In the genomic region with DNA sequence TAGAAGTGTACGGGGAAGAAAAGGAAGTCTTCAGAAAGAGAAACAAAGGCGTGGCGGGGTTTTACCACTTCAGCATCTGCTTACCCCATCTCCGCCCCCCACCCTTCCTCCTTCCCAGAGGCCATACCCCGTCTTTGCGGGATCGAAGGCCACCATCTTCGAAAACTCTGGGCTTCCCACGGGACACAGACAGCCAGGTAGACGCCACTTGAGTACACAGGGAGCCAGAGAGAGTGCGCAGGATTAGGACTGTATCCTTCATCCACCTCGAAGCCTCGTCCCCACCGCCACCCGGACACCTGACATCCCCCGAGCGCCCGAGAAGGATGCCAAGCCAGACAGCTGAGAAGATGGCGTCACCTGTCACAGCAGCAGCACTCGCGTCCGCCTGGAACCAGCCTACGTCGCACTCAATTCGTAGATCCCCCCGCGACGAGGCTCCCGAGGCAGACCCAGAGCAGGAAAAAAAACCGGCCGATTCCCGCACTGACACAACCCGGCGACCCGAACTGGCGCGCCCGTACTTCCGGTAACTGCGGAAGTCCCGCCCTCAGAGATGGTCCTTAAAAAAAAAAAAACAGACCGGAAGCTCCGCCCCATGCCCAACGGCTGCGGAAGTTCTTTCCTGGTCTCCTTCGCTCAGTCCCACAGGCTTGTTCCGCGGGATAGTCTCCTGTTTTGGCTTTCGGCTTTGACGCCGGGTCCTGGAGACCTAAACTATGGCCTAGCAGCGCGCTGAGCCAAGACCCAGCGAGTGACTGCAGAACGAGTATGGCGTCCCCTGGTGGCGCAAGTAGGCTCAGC, we compare ENCODE assay signal across 8 mouse cellular contexts. TPM values are rescaled to one million over a fixed set of nuclear protein-coding genes. Genes with fewer than 3 reads are reported as not detected.
DNase-seq lines count a peak whose midpoint lies in the region; ATAC-seq and TF ChIP-seq lines count a peak whose summit lies in the region.

No protein-coding gene starts in this region.

- in situ Hi-C loops in ES-E14 (cut with MboI; ENCODE audit: low sequenced_read_pairs in 2 of 2, unreplicated experiment in 2 of 2): no loop called here

- H3K36me3 ChIP-seq in ES-E14 (ENCODE audit: control insufficient read depth, insufficient read depth, low read length, poor library complexity, severe bottlenecking): peaks cover 2% of the 10 kb centered on the region; the same call in 1 of the 2 replicates
- no peaks in the 10 kb centered on the region for H3K36me3 ChIP-seq in forebrain, embryonic 16.5 days (ENCODE audit: control insufficient read depth, insufficient read depth)
- no peaks in the 10 kb centered on the region for H3K36me3 ChIP-seq in lung, embryonic 15.5 days

- no peaks in the 10 kb centered on the region for H3K9me3 ChIP-seq in ES-E14 (ENCODE audit: control insufficient read depth, insufficient read depth, low read depth, low read length)
- H3K9me3 ChIP-seq in forebrain, embryonic 16.5 days (ENCODE audit: control insufficient read depth, low read length): no peaks in the 10 kb centered on the region
- H3K9me3 ChIP-seq in lung, embryonic 15.5 days: no peaks in the 10 kb centered on the region

- ATAC-seq in forebrain, embryonic 16.5 days: peak; percentile 91
- peak; percentile 96 for ATAC-seq in lung, embryonic 15.5 days (ENCODE audit: borderline replicate concordance, extremely low read depth, low FRiP score, low TSS enrichment)

- H3K27ac ChIP-seq in ES-E14 (ENCODE audit: insufficient read depth, low read depth, low read length, poor library complexity, severe bottlenecking): peak overlapping the region; percentile 91
- peak overlapping the region; percentile 97 for H3K27ac ChIP-seq in forebrain, embryonic 16.5 days (ENCODE audit: low read length)
- H3K27ac ChIP-seq in lung, embryonic 15.5 days: peak overlapping the region; percentile 99

- H3K9ac ChIP-seq in ES-E14 (ENCODE audit: insufficient read depth, low read depth, low read length, poor library complexity, severe bottlenecking): peak overlapping the region; percentile 93
- H3K9ac ChIP-seq in forebrain, embryonic 16.5 days (replicated peaks; ENCODE audit: low read depth, low read length): peak overlapping the region; percentile 88
- peak overlapping the region; percentile 66 for H3K9ac ChIP-seq in lung, embryonic 15.5 days

- H3K4me2 ChIP-seq in forebrain, embryonic 16.5 days (ENCODE audit: low read length): peak overlapping the region; percentile 91
- H3K4me2 ChIP-seq in lung, embryonic 15.5 days: peak overlapping the region; percentile 64

- peaks cover 0 to 6% of the 10 kb centered on the region in 2 experiments; a peak in 1 of 4 replicates for H3K4me1 ChIP-seq in ES-E14 (ENCODE audit: control insufficient read depth in 2 of 2, insufficient read depth in 2 of 2, low read length in 2 of 2, poor library complexity in 1 of 2)
- peaks cover 15% of the 10 kb centered on the region for H3K4me1 ChIP-seq in forebrain, embryonic 16.5 days (replicated peaks; ENCODE audit: control insufficient read depth, insufficient read depth, low read length)
- H3K4me1 ChIP-seq in lung, embryonic 15.5 days: peaks cover 10% of the 10 kb centered on the region; the same call in 1 of the 2 replicates

- under 1% methylated on average over 57 of the region's 57 CpGs for WGBS in forebrain, embryonic 16.5 days
- WGBS in lung, embryonic 15.5 days: under 1% methylated on average over 57 of the region's 57 CpGs

- H3K27me3 ChIP-seq in forebrain, embryonic 16.5 days (replicated peaks; ENCODE audit: control insufficient read depth, insufficient read depth, low read length): no peaks in the 10 kb centered on the region
- H3K27me3 ChIP-seq in lung, embryonic 15.5 days: no peaks in the 10 kb centered on the region

- H3K4me3 ChIP-seq in ES-E14 (ENCODE audit: insufficient read depth in 1 of 2, low read depth in 1 of 2, low read length in 2 of 2, poor library complexity in 1 of 2, severe bottlenecking in 1 of 2): peak overlapping the region; percentile 85 to 95
- H3K4me3 ChIP-seq in forebrain, embryonic 16.5 days (replicated peaks; ENCODE audit: low read length): peak overlapping the region; percentile 93
- peak overlapping the region; percentile 72 for H3K4me3 ChIP-seq in lung, embryonic 15.5 days

- DNase-seq in ES-E14 (ENCODE audit: low read depth, low spot score): peak; percentile 88
- DNase-seq in cerebellum, adult 11-12 months: peak; percentile 95
- DNase-seq in heart, postnatal 4 days: peak; percentile 90
- DNase-seq in layer of hippocampus, adult 8-10 months (ENCODE audit: low spot score in 2 of 2): peak; percentile 87 to 91
- DNase-seq in ovary, adult 18-20 months (ENCODE audit: low spot score): peak; percentile 83
- DNase-seq in thymus, postnatal 0 days (ENCODE audit: low spot score): peak; percentile 91

TF ChIP-seq in ES-E14, 5 proteins besides CTCF, POLR2A, EP300 and RAD21:
- TF ChIP-seq ZNF384 (IDR thresholded peaks at IDR 0.05; ENCODE audit: low read depth, low read length): peak; percentile 99
- TF ChIP-seq HCFC1 (IDR thresholded peaks at IDR 0.05; ENCODE audit: borderline replicate concordance, insufficient read depth, low read length): peak; percentile 63; the same call in 1 of the 2 replicates
- TF ChIP-seq CHD2 (IDR thresholded peaks at IDR 0.05; ENCODE audit: low read depth, low read length): no peak
- TF ChIP-seq MAFK (IDR thresholded peaks at IDR 0.05; ENCODE audit: insufficient read depth, low read depth, low read length): 0 out of 2 replicates have a peak, but pooled peaks have one; percentile 3
- TF ChIP-seq ZC3H11A (IDR thresholded peaks at IDR 0.05; ENCODE audit: borderline replicate concordance, low read depth, low read length): no peak
TF ChIP-seq in ES-E14: peak in this region for 3.

RNA-seq across cellular contexts. Expression of gene Wdr37, which starts 1.0 kb away (rescaled TPM):
- 15.4 and 16.8 TPM in 2 replicates for total RNA-seq in ES-E14 (2012; rRNA removed)
- 48.8 and 51.0 TPM in 2 replicates for polyA plus RNA-seq in forebrain, embryonic 16.5 days (2015; fragmentation: Nextera tagmentation; extraction: Ambion mirVana)
- total RNA-seq in heart, postnatal 4 days (2021): 10 to 100 TPM; 32.5 to 35.7 TPM
- 100 to 1,000 TPM in 3 of 4 experiments, 10 to 100 TPM in 1; 82.9 to 119 (median 110) TPM for total RNA-seq in layer of hippocampus, adult 8-10 months (2022)
- polyA plus RNA-seq in lung, embryonic 15.5 days (2015; fragmentation: Nextera tagmentation; extraction: Ambion mirVana): 19.9 and 22.1 TPM in 2 replicates
- 26.4 and 28.3 TPM in 2 replicates for polyA plus RNA-seq in thymus, postnatal 0 days (2015; fragmentation: Nextera tagmentation; extraction: Ambion mirVana)

RNA-seq across cellular contexts. Expression of gene Idi1, which starts 14.6 kb away (rescaled TPM):
- total RNA-seq in ES-E14 (2012; rRNA removed): 23.8 and 31.5 TPM in 2 replicates
- polyA plus RNA-seq in forebrain, embryonic 16.5 days (2015; fragmentation: Nextera tagmentation; extraction: Ambion mirVana): 99.8 and 101 TPM in 2 replicates
- 10 to 100 TPM; 27.6 to 31.0 TPM for total RNA-seq in heart, postnatal 4 days (2021)
- total RNA-seq in layer of hippocampus, adult 8-10 months (2022): 10 to 100 TPM; 34.0 to 38.6 (median 37.6) TPM
- 67.9 and 73.0 TPM in 2 replicates for polyA plus RNA-seq in lung, embryonic 15.5 days (2015; fragmentation: Nextera tagmentation; extraction: Ambion mirVana)
- polyA plus RNA-seq in thymus, postnatal 0 days (2015; fragmentation: Nextera tagmentation; extraction: Ambion mirVana): 68.6 and 84.7 TPM in 2 replicates

Comparison
In these comparisons a context has a peak if more than half of its experiments do, and no peak if none do; other contexts are left out.
1. Peak in every context shown above with its lines: DNase-seq, ATAC-seq, H3K4me3 ChIP-seq and H3K27ac ChIP-seq.